Mouse (Mus musculus) ES-Bruce4 (cell line): Measurements from ENCODE around the gene Pfdn4. TPM values are rescaled to one million over a fixed set of nuclear protein-coding genes. Genes with fewer than 3 reads are reported as not detected.

ENCODE experiments used
- H3K27ac ChIP-seq: 2 replicates; pipeline ENCODE4 v1.5.1; 2012; ENCODE audit warnings: low read length, inconsistent platforms; ENCODE audit not compliant: insufficient read depth
- H3K27me3 ChIP-seq: 2 replicates; pipeline ENCODE4 v1.6.1; 2012; ENCODE audit warnings: mild to moderate bottlenecking, low read length, inconsistent platforms; ENCODE audit not compliant: control insufficient read depth, poor library complexity, insufficient read depth, severe bottlenecking
- H3K36me3 ChIP-seq: 2 replicates; pipeline ENCODE4 v1.6.1; 2012; ENCODE audit warnings: inconsistent platforms, mild to moderate bottlenecking, low read length, moderate library complexity; ENCODE audit not compliant: control insufficient read depth, poor library complexity, insufficient read depth, severe bottlenecking
- H3K4me1 ChIP-seq: one replicate; pipeline ENCODE4 v1.8.1; 2011; ENCODE audit warnings: low read length; ENCODE audit not compliant: control insufficient read depth, insufficient read depth
- H3K4me3 ChIP-seq: 2 replicates; pipeline ENCODE4 v1.5.1; 2011; ENCODE audit warnings: low read depth, mild to moderate bottlenecking, low read length
- H3K9ac ChIP-seq: 2 replicates; pipeline ENCODE4 v1.6.1; 2012; ENCODE audit warnings: low read depth, mild to moderate bottlenecking, inconsistent platforms; ENCODE audit not compliant: poor library complexity, severe bottlenecking
- H3K9me3 ChIP-seq: replicated peaks from 2 replicates; pipeline ENCODE4 v1.6.1; 2012; ENCODE audit warnings: mild to moderate bottlenecking, low read length, inconsistent platforms; ENCODE audit not compliant: control insufficient read depth, poor library complexity, insufficient read depth, severe bottlenecking
- CTCF ChIP-seq: IDR thresholded peaks from one replicate; pipeline ENCODE4 v1.8.1; 2011; ENCODE audit warnings: low read depth, low read length
- EP300 ChIP-seq: IDR thresholded peaks from 2 replicates; pipeline ENCODE4 v1.6.1; 2011; ENCODE audit warnings: low read depth, low read length; ENCODE audit not compliant: insufficient read depth
- POLR2A ChIP-seq: IDR thresholded peaks from one replicate; pipeline ENCODE4 v1.8.1; 2011; ENCODE audit warnings: low read length; ENCODE audit not compliant: insufficient read depth
- polyA plus RNA-seq: library from polyadenylated mRNA; stranded (reverse); fragments of >200 nt; gene quantifications from 2 replicates; pipeline ENCODE4 v1.2.4, GENCODE M21; 2011; ENCODE audit warnings: low read depth; ENCODE audit not compliant: missing spikeins, insufficient read depth, insufficient read length

The Pfdn4 gene
- polyA plus RNA-seq, 1 experiment: 163 TPM

GRCm38 (mm10) chr2:170474125-170474524 lies 22.1 kb upstream of the Pfdn4 start:
- no peak overlapping the region for H3K9ac ChIP-seq
- no peaks in the 10 kb centered on the region for H3K9me3 ChIP-seq
- peaks cover 1% of the 10 kb centered on the region for H3K4me1 ChIP-seq
- H3K27me3 ChIP-seq: no peaks in the 10 kb centered on the region
- TF ChIP-seq CTCF: no peak
- H3K36me3 ChIP-seq: no peaks in the 10 kb centered on the region
- H3K27ac ChIP-seq: no peak overlapping the region
- H3K4me3 ChIP-seq: no peak overlapping the region

- H3K27ac ChIP-seq: no peak overlapping the region
- H3K36me3 ChIP-seq: no peaks in the 10 kb centered on the region
- H3K27me3 ChIP-seq: no peaks in the 10 kb centered on the region
- no peaks in the 10 kb centered on the region for H3K9me3 ChIP-seq
- H3K4me1 ChIP-seq: peaks cover 1% of the 10 kb centered on the region
- TF ChIP-seq EP300: no peak
- no peak for TF ChIP-seq POLR2A
- no peak for TF ChIP-seq CTCF
- no peak overlapping the region for H3K4me3 ChIP-seq
- no peak overlapping the region for H3K9ac ChIP-seq
These were observed 21.1 kb upstream of the Pfdn4 start for GRCm38 (mm10) chr2:170475164-170475563.

GRCm38 (mm10) chr2:170476215-170476614 lies 20.0 kb upstream of the Pfdn4 start:
- Histone ChIP-seq H3K9ac (no peak overlapping the region), H3K4me1 (no peaks in the 10 kb centered on the region), H3K27ac (no peak overlapping the region), H3K4me3 (no peak overlapping the region), H3K9me3 (no peaks in the 10 kb centered on the region), H3K36me3 (no peaks in the 10 kb centered on the region), H3K27me3 (no peaks in the 10 kb centered on the region)
- TF ChIP-seq CTCF (peak; percentile 80), POLR2A (no peak)

- Histone ChIP-seq H3K9me3 (no peaks in the 10 kb centered on the region), H3K27ac (no peak overlapping the region), H3K9ac (no peak overlapping the region), H3K4me3 (no peak overlapping the region), H3K4me1 (no peaks in the 10 kb centered on the region), H3K36me3 (no peaks in the 10 kb centered on the region), H3K27me3 (no peaks in the 10 kb centered on the region)
- TF ChIP-seq EP300 (no peak), CTCF (no peak), POLR2A (no peak)
These were observed 19.6 kb upstream of the Pfdn4 start for GRCm38 (mm10) chr2:170476643-170477042.

- Histone ChIP-seq H3K36me3 (no peaks in the 10 kb centered on the region), H3K27me3 (peaks cover 3% of the 10 kb centered on the region; the same call in 1 of the 2 replicates), H3K9ac (no peak overlapping the region), H3K4me1 (no peaks in the 10 kb centered on the region), H3K9me3 (no peaks in the 10 kb centered on the region), H3K27ac (no peak overlapping the region), H3K4me3 (no peak overlapping the region)
- TF ChIP-seq POLR2A (no peak), CTCF (peak; percentile 71)
These were observed 14.1 kb upstream of the Pfdn4 start for GRCm38 (mm10) chr2:170482019-170482540.

GRCm38 (mm10) chr2:170483914-170484313 lies 12.3 kb upstream of the Pfdn4 start:
- Histone ChIP-seq H3K27me3 (peaks cover 3% of the 10 kb centered on the region; the same call in 1 of the 2 replicates), H3K4me3 (no peak overlapping the region), H3K9ac (no peak overlapping the region), H3K9me3 (no peaks in the 10 kb centered on the region), H3K36me3 (no peaks in the 10 kb centered on the region), H3K4me1 (no peaks in the 10 kb centered on the region), H3K27ac (no peak overlapping the region)
- no peak for TF ChIP-seq EP300
- no peak for TF ChIP-seq CTCF
- TF ChIP-seq POLR2A: no peak
